Mouse (Mus musculus) CD4-positive, CD25-positive, alpha-beta regulatory T cell, adult 9 weeks (primary cell): ENCODE results near the gene Olfr974. TPM values are rescaled to one million over a fixed set of nuclear protein-coding genes. Genes with fewer than 3 reads are reported as not detected.

ENCODE experiments used
- polyA plus RNA-seq: library from polyadenylated mRNA; unstranded; fragments of 100-300 nt; shearing (Covaris generic); gene quantifications from one replicate; pipeline ENCODE4 v1.2.1, GENCODE M21; 2017

The Olfr974 gene
- not detected for polyA plus RNA-seq

GRCm38 (mm10) chr9:39937201-39937600, at the start of gene Olfr974:
Gene Olfr974 (plus strand): TSS chr9:39937501.

GRCm38 (mm10) chr9:39907036-39907435, 30.3 kb upstream of the Olfr974 start, which contains the start of gene Olfr229:
Gene Olfr229 (plus strand): TSS chr9:39907336.

DNA sequence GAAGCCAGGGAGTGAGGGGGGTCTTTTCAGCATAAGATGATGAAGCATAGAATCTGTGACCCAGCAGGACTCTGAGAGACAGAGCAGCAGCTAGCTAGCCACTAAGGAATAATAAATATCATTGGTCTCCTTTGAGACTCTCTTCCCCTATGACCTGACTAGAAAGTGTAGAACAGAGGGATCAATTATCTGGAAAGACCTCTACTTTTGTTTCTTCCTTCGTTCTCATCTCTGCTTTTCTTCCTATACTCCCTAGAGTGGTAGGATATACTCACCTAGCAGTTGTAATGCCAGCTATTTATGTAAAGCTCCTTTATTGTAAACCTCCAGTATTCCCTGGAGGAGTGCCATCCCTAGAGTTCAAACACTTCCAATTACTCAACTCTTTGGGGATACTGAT, 14.6 kb downstream of the Olfr974 start, which contains the start of gene Olfr975:
TSS of gene Olfr975 (minus strand) at position 101 of the 400 bp plus-strand sequence.

DNA sequence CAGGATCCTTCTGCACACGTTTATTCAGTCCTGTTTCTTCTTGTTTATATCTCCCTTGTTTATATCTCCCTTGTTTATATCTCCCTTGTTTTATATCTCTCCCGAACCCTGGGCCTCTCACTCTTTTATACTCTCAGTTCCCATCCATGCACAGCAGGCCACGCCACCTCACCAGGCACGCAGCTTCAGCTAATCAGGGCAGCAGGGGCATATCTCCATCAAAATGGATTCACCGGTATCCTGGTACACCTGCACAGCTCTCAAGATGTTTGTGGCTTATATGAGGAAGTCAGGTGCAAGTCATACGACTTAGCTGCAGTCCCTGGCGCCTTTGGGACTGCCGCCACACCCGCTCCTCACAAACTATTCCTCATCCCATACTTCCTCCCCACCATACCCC, 23.7 kb downstream of the Olfr974 start, which contains the start of gene Olfr976:
TSS of gene Olfr976 (minus strand) at position 101 of the 400 bp plus-strand sequence.

DNA sequence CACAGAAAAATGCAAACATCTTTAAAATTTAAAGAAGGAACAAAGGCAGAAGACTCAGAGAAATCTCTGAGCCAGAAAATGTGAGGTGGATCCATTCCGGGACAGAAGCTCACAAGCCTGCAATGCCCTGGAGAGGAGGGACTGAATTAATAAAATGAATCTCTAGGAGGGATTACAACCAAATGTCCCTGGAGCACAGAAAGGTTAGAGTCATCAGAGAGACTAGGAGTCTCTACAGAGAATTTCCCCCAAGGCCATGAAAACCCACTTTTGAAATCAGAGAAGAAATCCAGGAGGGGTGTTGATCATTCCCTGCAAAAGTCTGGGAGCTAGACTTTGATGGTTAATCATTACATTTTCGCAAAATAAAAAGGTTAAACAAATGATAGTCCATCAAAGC, 54.5 kb downstream of the Olfr974 start, which contains the start of gene Olfr978:
TSS of gene Olfr978 (plus strand) at position 301 of the 400 bp plus-strand sequence.

Other genes starting within 250 kb of the Olfr974 start
- gene Olfr149, start 230.4 kb upstream of the Olfr974 start, polyA plus RNA-seq: not detected
- gene Olfr965, start 226.1 kb upstream of the Olfr974 start, polyA plus RNA-seq: not detected
- not detected for gene Olfr150, start 206.5 kb upstream of the Olfr974 start, polyA plus RNA-seq
- gene Olfr967, start 191.3 kb upstream of the Olfr974 start, polyA plus RNA-seq: not detected
- gene Olfr968, start 154.2 kb upstream of the Olfr974 start, polyA plus RNA-seq: not detected
- gene Olfr969, start 146.6 kb upstream of the Olfr974 start, polyA plus RNA-seq: not detected
- not detected for gene Olfr970, start 128.6 kb upstream of the Olfr974 start, polyA plus RNA-seq
- not detected for gene Olfr971, start 100.6 kb upstream of the Olfr974 start, polyA plus RNA-seq
- not detected for gene Olfr972, start 71.1 kb upstream of the Olfr974 start, polyA plus RNA-seq
- not detected for gene Olfr229, start 30.2 kb upstream of the Olfr974 start, polyA plus RNA-seq
- not detected for gene Olfr975, start 14.5 kb downstream of the Olfr974 start, polyA plus RNA-seq
- not detected for gene Olfr976, start 23.6 kb downstream of the Olfr974 start, polyA plus RNA-seq
- gene Olfr978, start 54.6 kb downstream of the Olfr974 start, polyA plus RNA-seq: not detected
- gene Olfr979, start 66.0 kb downstream of the Olfr974 start, polyA plus RNA-seq: not detected
- gene Olfr980, start 72.1 kb downstream of the Olfr974 start, polyA plus RNA-seq: not detected
- not detected for gene Olfr981, start 84.0 kb downstream of the Olfr974 start, polyA plus RNA-seq
- not detected for gene Olfr982, start 136.3 kb downstream of the Olfr974 start, polyA plus RNA-seq
- not detected for gene Olfr983, start 156.1 kb downstream of the Olfr974 start, polyA plus RNA-seq
- gene Olfr984, start 176.7 kb downstream of the Olfr974 start, polyA plus RNA-seq: 0.05 TPM
- gene Olfr985, start 192.7 kb downstream of the Olfr974 start, polyA plus RNA-seq: not detected
- gene Tmem225, start 210.6 kb downstream of the Olfr974 start, polyA plus RNA-seq: not detected
- not detected for gene Olfr986, start 243.4 kb downstream of the Olfr974 start, polyA plus RNA-seq